Mouse (Mus musculus) megakaryocyte-erythroid progenitor cell, adult 5-6 weeks (primary cell): ENCODE measurements around the gene Nrarp. TPM values are rescaled to one million over a fixed set of nuclear protein-coding genes. Genes with fewer than 3 reads are reported as not detected.

Experiments used
- ATAC-seq: replicated peaks from 2 replicates; pipeline ENCODE4 v1.8.0; 2016; ENCODE audit warnings: mild to moderate bottlenecking, inconsistent platforms; ENCODE audit not compliant: severe bottlenecking, poor library complexity, low FRiP score, low TSS enrichment
- total RNA-seq, 2 experiments: library from RNA; stranded (forward) in 1 of 2; stranded (reverse) in 1 of 2; fragments of 200-1000, 215-1000 nt in 1 of 2; fragments of >200 nt in 1 of 2; fragmentation: Nextera tagmentation in 1 of 2; gene quantifications; 2 replicates each; pipeline ENCODE4 v1.2.3; 2014 to 2017

The Nrarp gene
- total RNA-seq, 2 experiments from 2014 or later: 2.4 to 4.6 TPM

GRCm38 (mm10) chr2:25172629-25173028 is 7.9 kb upstream of the Nrarp start:
- no peak for ATAC-seq

- no peak for ATAC-seq
Measured at GRCm38 (mm10) chr2:25173821-25174220, 6.7 kb upstream of the Nrarp start.

GRCm38 (mm10) chr2:25174866-25175689 is 5.5 kb upstream of the Nrarp start:
- ATAC-seq: no peak

- no peak for ATAC-seq
Measured at GRCm38 (mm10) chr2:25175690-25176078, 4.9 kb upstream of the Nrarp start.

- no peak for ATAC-seq
Measured at GRCm38 (mm10) chr2:25176573-25176972, 4.0 kb upstream of the Nrarp start.

GRCm38 (mm10) chr2:25177076-25177475 is 3.5 kb upstream of the Nrarp start:
- no peak for ATAC-seq

- no peak for ATAC-seq
Measured at GRCm38 (mm10) chr2:25177685-25178084, 2.9 kb upstream of the Nrarp start.

- ATAC-seq: no peak
Measured at GRCm38 (mm10) chr2:25178285-25178972, 2.1 kb upstream of the Nrarp start.

GRCm38 (mm10) chr2:25179566-25180217 is 866 bp upstream of the Nrarp start:
- ATAC-seq: no peak

- peak; percentile 38; the same call in 1 of the 2 replicates for ATAC-seq
Measured at GRCm38 (mm10) chr2:25180973-25181890, 674 bp downstream of the Nrarp start.

- no peak for ATAC-seq
Measured at GRCm38 (mm10) chr2:25181891-25182397, 1.4 kb downstream of the Nrarp start.

GRCm38 (mm10) chr2:25182664-25183063 is 2.1 kb downstream of the Nrarp start:
- ATAC-seq: no peak

- ATAC-seq: no peak
Measured at GRCm38 (mm10) chr2:25183336-25183735, 2.8 kb downstream of the Nrarp start.

- no peak for ATAC-seq
Measured at GRCm38 (mm10) chr2:25184496-25184895, 3.9 kb downstream of the Nrarp start.

- peak; percentile 71 for ATAC-seq
Measured at GRCm38 (mm10) chr2:25185625-25186574, 5.3 kb downstream of the Nrarp start.

- no peak for ATAC-seq
Measured at GRCm38 (mm10) chr2:25186575-25186930, 6.0 kb downstream of the Nrarp start.

GRCm38 (mm10) chr2:25187841-25188240 is 7.3 kb downstream of the Nrarp start:
- no peak for ATAC-seq

GRCm38 (mm10) chr2:25193330-25193770 is 12.8 kb downstream of the Nrarp start:
- peak; percentile 49 for ATAC-seq
